Mouse (Mus musculus): Measurements from ENCODE around the gene Cspg4.

DNA sequence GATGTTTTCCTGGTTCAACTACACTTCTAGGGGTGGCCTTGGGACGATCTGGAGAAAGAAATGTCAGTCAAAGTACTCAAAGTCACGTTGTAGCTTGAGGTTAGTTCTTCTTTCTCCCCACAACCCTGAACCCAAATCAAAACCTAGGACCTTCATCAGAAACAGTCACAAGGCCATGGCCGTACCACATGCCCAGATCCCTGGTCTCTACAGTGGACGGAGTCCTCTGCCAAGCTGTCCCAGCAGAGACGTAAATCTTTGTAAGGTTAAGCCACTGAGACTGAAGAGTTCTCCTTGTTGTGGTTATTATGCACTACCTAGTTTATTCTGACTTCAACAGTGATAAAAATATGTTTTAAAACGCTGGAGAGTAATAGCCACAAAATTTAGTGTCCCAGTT, 36.0 kb upstream of the Cspg4 start:
- TF ChIP-seq POLR2A (IDR thresholded peaks at IDR 0.05; ENCODE audit: extremely low read depth, insufficient read depth, low read length) (no peak), CTCF (IDR thresholded peaks at IDR 0.05; ENCODE audit: low read depth, low read length) (no peak)
